Mouse (Mus musculus) ES-E14 (cell line): ENCODE data around the gene Odf2. TPM values are rescaled to one million over a fixed set of nuclear protein-coding genes. Genes with fewer than 3 reads are reported as not detected.

Experiments used
- DNase-seq: peaks from one replicate; pipeline ENCODE4 v3.0.0-alpha.2; 2013; ENCODE audit warnings: low read depth, low spot score
- H3K27ac ChIP-seq: 2 replicates; pipeline ENCODE4 v1.5.1; 2012; ENCODE audit warnings: low read depth, mild to moderate bottlenecking, low read length, moderate library complexity, mixed read lengths; ENCODE audit not compliant: poor library complexity, insufficient read depth, severe bottlenecking
- H3K36me3 ChIP-seq: 2 replicates; pipeline ENCODE4 v1.6.1; 2012; ENCODE audit warnings: mild to moderate bottlenecking, low read length, moderate library complexity, mixed read lengths; ENCODE audit not compliant: control insufficient read depth, poor library complexity, insufficient read depth, severe bottlenecking
- H3K4me1 ChIP-seq, 2 experiments: fragments of 150-350 bp in 1 of 2; sonication (generic) in 1 of 2; 2 replicates each; pipeline ENCODE4 v1.6.1; 2012; ENCODE audit warnings: low read length in 2 of 2, mild to moderate bottlenecking in 1 of 2, mixed read lengths in 1 of 2; ENCODE audit not compliant: control insufficient read depth in 2 of 2, insufficient read depth in 2 of 2, poor library complexity in 1 of 2
- H3K4me3 ChIP-seq, 2 experiments: fragments of 150-350 bp in 1 of 2; sonication (generic) in 1 of 2; 2 replicates each; pipeline ENCODE4 v1.5.1; 2012; ENCODE audit warnings: low read length in 2 of 2, low read depth in 1 of 2, mild to moderate bottlenecking in 1 of 2, mixed read lengths in 1 of 2; ENCODE audit not compliant: insufficient read depth in 1 of 2, poor library complexity in 1 of 2, severe bottlenecking in 1 of 2
- H3K9ac ChIP-seq: 2 replicates; pipeline ENCODE4 v1.6.1; 2012; ENCODE audit warnings: low read depth, mild to moderate bottlenecking, low read length, mixed read lengths; ENCODE audit not compliant: poor library complexity, insufficient read depth, severe bottlenecking
- H3K9me3 ChIP-seq: fragments of 150-350 bp; sonication (generic); 2 replicates; pipeline ENCODE4 v1.6.1; 2012; ENCODE audit warnings: low read depth, mild to moderate bottlenecking, low read length; ENCODE audit not compliant: control insufficient read depth, insufficient read depth
- CHD2 ChIP-seq: IDR thresholded peaks from 2 replicates; pipeline ENCODE4 v1.6.1; 2014; ENCODE audit warnings: mild to moderate bottlenecking, low read depth, low read length, inconsistent platforms
- HCFC1 ChIP-seq: IDR thresholded peaks from 2 replicates; pipeline ENCODE4 v1.6.1; 2012; ENCODE audit warnings: low read length, inconsistent platforms, borderline replicate concordance; ENCODE audit not compliant: insufficient read depth
- MAFK ChIP-seq: IDR thresholded peaks from 2 replicates; pipeline ENCODE4 v1.6.1; 2014; ENCODE audit warnings: mild to moderate bottlenecking, low read depth, low read length, inconsistent platforms; ENCODE audit not compliant: insufficient read depth
- ZC3H11A ChIP-seq: IDR thresholded peaks from 2 replicates; pipeline ENCODE4 v1.6.1; 2012; ENCODE audit warnings: low read depth, mild to moderate bottlenecking, inconsistent platforms, low read length, borderline replicate concordance
- ZNF384 ChIP-seq: IDR thresholded peaks from 2 replicates; pipeline ENCODE4 v1.6.1; 2012; ENCODE audit warnings: low read depth, low read length, inconsistent platforms
- in situ Hi-C, 2 experiments: fragments of 600-800 bp; cut with MboI; formaldehyde crosslinking; loops; one replicate each; pipeline ENCODE4 v1.15.1; 2025; ENCODE audit warnings: low sequenced_read_pairs in 2 of 2, inconsistent platforms in 1 of 2; ENCODE audit not compliant: unreplicated experiment in 2 of 2
- total RNA-seq: library from RNA; depleted of rRNA; stranded (reverse); fragments of 300-350 nt; gene quantifications from 2 replicates; pipeline ENCODE4 v1.2.3, GENCODE M21; 2012

Gene Odf2
- total RNA-seq, 1 experiment = 123 TPM

DNA sequence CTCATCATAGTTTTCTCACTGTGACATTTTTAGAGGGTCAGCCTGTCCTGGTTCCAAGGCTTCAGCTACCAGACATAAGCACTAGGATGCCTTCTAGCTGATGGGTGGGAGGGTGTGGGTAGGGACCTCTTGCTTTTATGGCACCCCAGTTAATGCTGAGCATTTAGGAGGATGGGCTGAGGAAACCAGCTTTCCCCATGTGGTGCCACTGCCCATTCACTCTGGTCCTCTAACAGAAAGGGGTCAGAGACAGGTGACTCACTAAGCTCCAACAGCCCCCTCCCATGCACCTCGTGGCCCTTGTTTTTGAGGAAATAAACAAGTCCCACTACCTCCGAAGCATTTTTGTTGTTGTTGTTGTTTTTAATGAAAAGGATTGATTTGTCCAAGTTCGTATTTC is 44.4 kb upstream of the Odf2 start:
- Histone ChIP-seq H3K4me1 (peaks cover 0 to 9% of the 10 kb centered on the region in 2 experiments; a peak in 2 of 4 replicates), H3K9me3 (no peaks in the 10 kb centered on the region), H3K27ac (no peak overlapping the region), H3K4me3 (no peak overlapping the region), H3K9ac (no peak overlapping the region), H3K36me3 (peaks cover 20% of the 10 kb centered on the region)
- no peak for TF ChIP-seq MAFK
- no peak for TF ChIP-seq ZC3H11A
- TF ChIP-seq CHD2 = no peak
- no peak for TF ChIP-seq HCFC1
- no peak for TF ChIP-seq ZNF384
- in situ Hi-C loops = no loop called here
- no peak for DNase-seq

DNA sequence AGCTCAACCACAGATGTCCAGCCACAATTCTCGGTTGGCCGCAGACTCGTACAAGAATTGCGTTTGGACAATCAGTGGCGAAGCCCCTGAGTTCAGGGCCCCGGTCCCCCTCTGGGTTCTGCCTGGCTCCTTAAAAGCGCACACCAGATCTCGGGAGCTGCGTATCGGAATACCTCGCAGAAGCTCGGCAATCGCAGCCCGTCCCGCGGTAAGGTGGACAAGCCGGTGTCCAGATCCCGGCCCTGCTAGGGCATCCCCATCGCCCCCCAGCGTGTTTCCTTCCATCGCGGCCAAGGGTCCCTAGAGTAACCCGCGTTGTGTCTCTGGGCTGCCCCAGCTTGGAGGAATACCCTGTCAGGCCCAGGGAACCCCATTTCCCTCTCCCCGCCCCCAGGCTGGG is 43.4 kb upstream of the Odf2 start:
- no peak for DNase-seq
- in situ Hi-C loops = no loop called here
- no peak for TF ChIP-seq CHD2
- no peak for TF ChIP-seq ZC3H11A
- TF ChIP-seq HCFC1 = no peak
- TF ChIP-seq ZNF384 = no peak
- TF ChIP-seq MAFK = no peak

DNA sequence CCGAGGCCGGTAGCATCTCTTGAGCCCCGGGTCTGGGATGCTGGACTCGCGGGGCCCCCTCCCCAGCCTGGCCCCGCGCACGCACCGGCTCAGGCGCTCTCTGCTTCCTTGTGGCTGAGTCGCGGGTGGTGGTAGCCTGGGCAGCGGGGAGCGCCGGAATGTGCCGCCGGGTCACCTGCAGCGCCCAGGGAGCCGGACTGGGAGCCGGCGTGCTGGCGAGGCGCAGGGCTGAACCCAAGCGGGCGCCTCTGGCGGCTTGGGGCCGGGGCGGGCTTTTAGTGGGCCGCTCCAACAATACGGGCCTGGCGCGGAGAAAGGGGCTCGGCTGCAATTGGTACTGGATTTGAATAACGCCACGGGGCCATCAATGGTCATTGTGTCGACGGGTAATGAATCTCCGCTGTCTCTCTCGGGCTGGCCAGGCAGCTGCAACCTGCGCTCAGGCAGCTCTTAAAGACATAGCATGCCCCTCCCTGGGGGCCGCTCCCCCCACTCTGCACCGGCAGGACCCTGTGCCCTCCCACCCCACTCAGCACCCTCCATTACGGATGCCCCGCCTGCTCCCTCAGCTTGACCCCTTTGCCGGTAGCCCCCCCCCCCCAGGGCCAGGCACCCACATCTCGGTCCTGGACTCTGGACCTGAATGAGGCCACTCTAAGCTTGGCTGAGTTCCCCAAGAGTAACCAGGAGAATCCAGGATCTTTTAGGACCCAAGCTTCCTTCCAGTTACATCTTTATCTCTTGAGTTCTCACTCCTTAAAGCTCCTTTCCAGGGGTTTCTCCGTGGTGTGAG is 42.8 kb upstream of the Odf2 start:
- peaks cover 0 to 7% of the 10 kb centered on the region in 2 experiments; a peak in 2 of 4 replicates for H3K4me1 ChIP-seq
- H3K9ac ChIP-seq = peak overlapping the region; percentile 21; the same call in 1 of the 2 replicates
- no peaks in the 10 kb centered on the region for H3K9me3 ChIP-seq
- DNase-seq = no peak
- H3K36me3 ChIP-seq = peaks cover 18% of the 10 kb centered on the region
- TF ChIP-seq HCFC1 = no peak
- no peak for TF ChIP-seq ZNF384
- TF ChIP-seq CHD2 = no peak
- no peak for TF ChIP-seq ZC3H11A
- TF ChIP-seq MAFK = no peak
- in situ Hi-C loops = no loop called here
- H3K27ac ChIP-seq = no peak overlapping the region
- H3K4me3 ChIP-seq = peak overlapping the region; percentile 31 to 53

More for the DNA sequence above, 43.4 kb upstream of the Odf2 start:
- H3K27ac ChIP-seq = no peak overlapping the region
- peaks cover 0 to 7% of the 10 kb centered on the region in 2 experiments; a peak in 2 of 4 replicates for H3K4me1 ChIP-seq
- peak overlapping the region; percentile 31 to 53; a peak in 3 of 4 replicates for H3K4me3 ChIP-seq
- peaks cover 18% of the 10 kb centered on the region for H3K36me3 ChIP-seq
- no peaks in the 10 kb centered on the region for H3K9me3 ChIP-seq
- peak overlapping the region; percentile 21 for H3K9ac ChIP-seq

DNA sequence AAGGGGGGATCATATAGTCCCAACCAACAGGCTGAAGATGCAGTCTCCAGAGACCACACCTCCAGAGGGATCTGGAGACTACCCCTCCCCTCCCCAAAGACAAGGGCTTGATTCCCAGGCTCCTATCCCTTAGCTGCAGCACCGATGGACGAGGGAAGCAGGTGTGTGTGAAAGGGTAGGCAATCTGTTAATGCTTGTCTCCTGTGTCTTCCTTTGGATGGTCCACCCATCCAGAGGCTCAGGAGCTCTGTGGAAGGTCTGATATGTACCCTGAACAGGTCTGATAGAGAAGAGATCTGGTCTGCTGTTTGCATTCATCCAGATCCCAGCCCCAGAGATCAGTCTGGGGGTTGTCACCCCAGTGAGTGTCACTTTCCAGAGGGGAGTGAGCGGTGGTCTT is 42.1 kb upstream of the Odf2 start:
- no peak for DNase-seq
- Histone ChIP-seq H3K36me3 (peaks cover 14% of the 10 kb centered on the region), H3K4me1 (peaks cover 0 to 7% of the 10 kb centered on the region in 2 experiments; a peak in 2 of 4 replicates), H3K27ac (no peak overlapping the region), H3K9me3 (no peaks in the 10 kb centered on the region), H3K9ac (no peak overlapping the region), H3K4me3 (no peak overlapping the region)
- in situ Hi-C loops = no loop called here
- TF ChIP-seq ZC3H11A (no peak), ZNF384 (no peak), HCFC1 (no peak), CHD2 (no peak), MAFK (no peak)
